Mouse (Mus musculus) mesoderm, embryonic 11.5 days (tissue): ENCODE measurements around the gene Clic5.
A peak's percentile ranks its signal among the peaks of the same experiment; 100 is the strongest.
"Not testable (repeated sequence)": the region's sequence is repeated elsewhere in the genome, so short reads cannot be mapped to it uniquely, and the experiment has no call there.

Source experiments
- DNase-seq: peaks from one replicate; pipeline ENCODE4 v3.0.0-alpha.2; 2012; ENCODE audit warnings: low read depth, low spot score

The Clic5 gene

GRCm38 (mm10) chr17:44188042-44188768, at the start of gene Clic5:
Clic5 (plus strand) TSS chr17:44188584.
- DNase-seq: peak; percentile 58

- no peak for DNase-seq
These were observed 42.6 kb upstream of the Clic5 start for GRCm38 (mm10) chr17:44145806-44146205.

- DNase-seq: no peak
These were observed 40.1 kb upstream of the Clic5 start for GRCm38 (mm10) chr17:44148109-44148846.

GRCm38 (mm10) chr17:44151130-44151529, 37.3 kb upstream of the Clic5 start:
- peak; percentile 57 for DNase-seq

GRCm38 (mm10) chr17:44151889-44152288, 36.5 kb upstream of the Clic5 start:
- DNase-seq: no peak

- DNase-seq: no peak
These were observed 34.5 kb upstream of the Clic5 start for GRCm38 (mm10) chr17:44153871-44154270.

- DNase-seq: no peak
These were observed 33.2 kb upstream of the Clic5 start for GRCm38 (mm10) chr17:44155204-44155603.

GRCm38 (mm10) chr17:44158186-44158585, 30.2 kb upstream of the Clic5 start:
- DNase-seq: no peak

GRCm38 (mm10) chr17:44160449-44160848, 27.9 kb upstream of the Clic5 start:
- no peak for DNase-seq

- no peak for DNase-seq
These were observed 25.9 kb upstream of the Clic5 start for GRCm38 (mm10) chr17:44162514-44162913.

GRCm38 (mm10) chr17:44162935-44163334, 25.4 kb upstream of the Clic5 start:
- DNase-seq: no peak

GRCm38 (mm10) chr17:44165730-44166347, 22.5 kb upstream of the Clic5 start:
- DNase-seq: no peak

GRCm38 (mm10) chr17:44169676-44170075, 18.7 kb upstream of the Clic5 start:
- no peak for DNase-seq

- no peak for DNase-seq
These were observed 18.1 kb upstream of the Clic5 start for GRCm38 (mm10) chr17:44170316-44170715.

GRCm38 (mm10) chr17:44171930-44172329, 16.5 kb upstream of the Clic5 start:
- no peak for DNase-seq

GRCm38 (mm10) chr17:44173341-44173740, 15.0 kb upstream of the Clic5 start:
- DNase-seq: no peak

- no peak for DNase-seq
These were observed 11.1 kb upstream of the Clic5 start for GRCm38 (mm10) chr17:44177291-44177690.

- DNase-seq: no peak
These were observed 7.0 kb upstream of the Clic5 start for GRCm38 (mm10) chr17:44181346-44181745.

GRCm38 (mm10) chr17:44186871-44187270, 1.5 kb upstream of the Clic5 start:
- no peak for DNase-seq

GRCm38 (mm10) chr17:44187537-44187936, 847 bp upstream of the Clic5 start:
- DNase-seq: not testable (repeated sequence)

GRCm38 (mm10) chr17:44188769-44189145, 373 bp downstream of the Clic5 start:
- DNase-seq: peak; percentile 32

GRCm38 (mm10) chr17:44189696-44190095, 1.3 kb downstream of the Clic5 start:
- DNase-seq: peak; percentile 22

GRCm38 (mm10) chr17:44190246-44190645, 1.9 kb downstream of the Clic5 start:
- no peak for DNase-seq
